27 mouse cellular contexts compared by ENCODE assay signal in the genomic region with DNA sequence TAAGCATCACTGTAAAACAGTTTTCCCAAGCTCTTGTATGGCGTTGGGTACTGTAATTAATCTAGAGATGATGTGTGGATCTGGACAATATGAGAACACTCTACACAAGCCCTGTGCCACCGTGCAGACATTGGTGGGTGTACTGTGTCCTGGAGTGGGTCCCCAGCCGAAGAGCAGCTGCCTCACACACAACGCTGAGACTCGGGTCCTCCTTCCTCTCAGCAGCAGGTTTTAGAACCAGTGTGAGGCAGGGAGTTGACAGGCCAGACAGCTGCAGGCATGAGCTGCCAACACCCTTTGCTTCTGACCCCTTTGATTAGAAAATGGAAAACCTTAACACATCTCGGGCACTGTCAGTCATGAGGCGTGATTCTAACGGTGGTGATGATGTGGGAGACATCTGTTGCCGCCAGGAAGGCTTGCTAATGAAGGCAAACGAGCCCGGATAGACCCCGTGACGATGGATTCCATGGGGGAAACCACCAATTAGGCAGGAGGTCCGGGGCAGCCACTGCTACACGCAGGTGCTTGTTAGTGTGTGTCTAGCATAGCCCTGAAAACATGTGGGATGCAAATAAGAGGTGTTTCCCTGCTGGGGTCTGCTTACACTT.
DNase-seq lines count a peak whose midpoint lies in the region; ATAC-seq lines count a peak whose summit lies in the region.
"Had no signal": no experiment of that assay in that cellular context is flagged by ENCODE, and none has a peak within 500 bp of the region (broad histone marks: within the 10 kb centered on the region; RNA-seq: fewer than 3 reads in every experiment).

No protein-coding gene starts in this region.

- no peaks in the 10 kb centered on the region for H3K9me3 ChIP-seq in midbrain, embryonic 12.5 days
- no peaks in the 10 kb centered on the region for H3K9me3 ChIP-seq in midbrain, embryonic 11.5 days (ENCODE audit: control insufficient read depth, low read length)
- no peaks in the 10 kb centered on the region for H3K9me3 ChIP-seq in forebrain, embryonic 14.5 days (replicated peaks; ENCODE audit: control insufficient read depth, low read length)
- H3K9me3 ChIP-seq in limb, embryonic 10.5 days (replicated peaks), result no peaks in the 10 kb centered on the region
- H3K9me3 ChIP-seq: embryonic facial prominence, embryonic 12.5 days; heart, embryonic 13.5 days; kidney, embryonic 15.5 days; lung, embryonic 15.5 days had no signal

- no peaks in the 10 kb centered on the region for H3K36me3 ChIP-seq in midbrain, embryonic 12.5 days
- no peaks in the 10 kb centered on the region for H3K36me3 ChIP-seq in midbrain, embryonic 11.5 days (ENCODE audit: control insufficient read depth, insufficient read depth, low read length)
- no peaks in the 10 kb centered on the region for H3K36me3 ChIP-seq in forebrain, embryonic 14.5 days (ENCODE audit: control insufficient read depth, insufficient read depth, low read length)
- no peaks in the 10 kb centered on the region for H3K36me3 ChIP-seq in limb, embryonic 10.5 days
- H3K36me3 ChIP-seq: embryonic facial prominence, embryonic 12.5 days; G1E; heart, embryonic 13.5 days; kidney, embryonic 15.5 days; liver, embryonic 15.5 days; lung, embryonic 15.5 days had no signal

- no peak overlapping the region for H3K4me2 ChIP-seq in midbrain, embryonic 12.5 days (replicated peaks)
- H3K4me2 ChIP-seq in midbrain, embryonic 11.5 days, result no peak overlapping the region
- H3K4me2 ChIP-seq in forebrain, embryonic 14.5 days (ENCODE audit: low read length), result no peak overlapping the region
- H3K4me2 ChIP-seq: embryonic facial prominence, embryonic 12.5 days; heart, embryonic 13.5 days; kidney, embryonic 15.5 days; liver, embryonic 15.5 days; lung, embryonic 15.5 days had no signal

- H3K9ac ChIP-seq in midbrain, embryonic 12.5 days (replicated peaks), result no peak overlapping the region
- no peak overlapping the region for H3K9ac ChIP-seq in midbrain, embryonic 11.5 days (ENCODE audit: low read length)
- no peak overlapping the region for H3K9ac ChIP-seq in forebrain, embryonic 14.5 days (ENCODE audit: low read length)
- H3K9ac ChIP-seq: embryonic facial prominence, embryonic 12.5 days; heart, embryonic 13.5 days; kidney, embryonic 15.5 days; liver, embryonic 15.5 days; lung, embryonic 15.5 days had no signal

- H3K27me3 ChIP-seq in midbrain, embryonic 12.5 days, result no peaks in the 10 kb centered on the region
- no peaks in the 10 kb centered on the region for H3K27me3 ChIP-seq in midbrain, embryonic 11.5 days (ENCODE audit: control insufficient read depth, insufficient read depth, low read length)
- H3K27me3 ChIP-seq in forebrain, embryonic 14.5 days (replicated peaks; ENCODE audit: control insufficient read depth, insufficient read depth, low read length), result no peaks in the 10 kb centered on the region
- no peaks in the 10 kb centered on the region for H3K27me3 ChIP-seq in limb, embryonic 10.5 days (ENCODE audit: low read depth, poor library complexity, severe bottlenecking)
- H3K27me3 ChIP-seq: embryonic facial prominence, embryonic 12.5 days; heart, embryonic 13.5 days; kidney, embryonic 15.5 days; liver, embryonic 15.5 days; lung, embryonic 15.5 days had no signal

- H3K4me3 ChIP-seq in midbrain, embryonic 12.5 days, result no peak overlapping the region
- no peak overlapping the region for H3K4me3 ChIP-seq in midbrain, embryonic 11.5 days (ENCODE audit: low read depth, low read length)
- H3K4me3 ChIP-seq in forebrain, embryonic 14.5 days (ENCODE audit: low read depth, low read length), result no peak overlapping the region
- H3K4me3 ChIP-seq in limb, embryonic 10.5 days, result no peak overlapping the region
- H3K4me3 ChIP-seq: embryonic facial prominence, embryonic 12.5 days; erythroblast, embryonic 14.5 days; heart, embryonic 13.5 days; kidney, embryonic 15.5 days; left cerebral cortex, adult 2 months; liver, embryonic 15.5 days; lung, embryonic 15.5 days had no signal

- intact Hi-C loops in left cerebral cortex, postnatal 36 days (cut with DNase I), result no loop called here

- ATAC-seq in midbrain, embryonic 12.5 days (ENCODE audit: low FRiP score, low read depth), result 0 out of 2 replicates have a peak, but pooled peaks have one; percentile 41
- ATAC-seq in midbrain, embryonic 11.5 days (ENCODE audit: low FRiP score), result no peak
- ATAC-seq in forebrain, embryonic 14.5 days, result peak; percentile 86
- ATAC-seq: intestine, postnatal 0 days had no signal

- WGBS in midbrain, embryonic 12.5 days, result 76% methylated on average over 15 of the region's 15 CpGs
- WGBS in midbrain, embryonic 11.5 days, result 82% methylated on average over 15 of the region's 15 CpGs
- WGBS in forebrain, embryonic 14.5 days, result 41% methylated on average over 15 of the region's 15 CpGs
- WGBS in limb, embryonic 10.5 days, result 52% methylated on average over 15 of the region's 15 CpGs

- H3K27ac ChIP-seq in midbrain, embryonic 12.5 days (replicated peaks), result no peak overlapping the region
- H3K27ac ChIP-seq in midbrain, embryonic 11.5 days (ENCODE audit: low read depth, low read length), result no peak overlapping the region
- 0 out of 2 replicates have a peak overlapping the region, but pooled peaks have one; percentile 36 for H3K27ac ChIP-seq in forebrain, embryonic 14.5 days (ENCODE audit: low read depth, low read length)
- H3K27ac ChIP-seq in limb, embryonic 10.5 days, result no peak overlapping the region
- H3K27ac ChIP-seq: embryonic facial prominence, embryonic 12.5 days; heart, embryonic 13.5 days; kidney, embryonic 15.5 days; left cerebral cortex, adult 2 months; liver, embryonic 15.5 days; lung, embryonic 15.5 days; stomach, postnatal 0 days had no signal

- no peak for DNase-seq in midbrain, embryonic 11.5 days (ENCODE audit: low spot score, missing footprints)
- DNase-seq in forebrain, embryonic 14.5 days (ENCODE audit: low spot score), result peak; percentile 56
- peak; percentile 36 for DNase-seq in limb, embryonic 10.5 days (ENCODE audit: low spot score)
- no peak for DNase-seq in left cerebral cortex, postnatal 36 days (ENCODE audit: low spot score in 2 of 2)
- no peak for DNase-seq in layer of hippocampus, adult 8-10 months (ENCODE audit: low spot score in 2 of 2)
- DNase-seq in spleen, adult 12 weeks (ENCODE audit: low spot score), result no peak
- DNase-seq: adrenal gland, adult 2 months; B cell, adult 2 months; cerebellum, adult 11-12 months; cerebellum, postnatal 14 days; heart, adult 18-20 months; heart, postnatal 14 days; kidney, postnatal 4 days; left cerebral cortex, postnatal 4 days; liver; lung, postnatal 36 days had no signal

- H3K4me1 ChIP-seq in midbrain, embryonic 12.5 days, result no peaks in the 10 kb centered on the region
- no peaks in the 10 kb centered on the region for H3K4me1 ChIP-seq in midbrain, embryonic 11.5 days (ENCODE audit: control insufficient read depth, insufficient read depth, low read length)
- H3K4me1 ChIP-seq in forebrain, embryonic 14.5 days (ENCODE audit: control insufficient read depth, insufficient read depth, low read length), result 0 out of 2 replicates have a peak, but pooled peaks cover 3% of the 10 kb centered on the region
- H3K4me1 ChIP-seq in limb, embryonic 10.5 days, result peaks cover 8% of the 10 kb centered on the region
- H3K4me1 ChIP-seq: embryonic facial prominence, embryonic 12.5 days; heart, embryonic 13.5 days; kidney, embryonic 15.5 days; liver, embryonic 15.5 days; lung, embryonic 15.5 days had no signal

Comparison
In these comparisons a context has a peak if more than half of its experiments do, and no peak if none do; other contexts are left out.
1. DNase-seq: peak in forebrain, embryonic 14.5 days (single experiment) and limb, embryonic 10.5 days (single experiment); none in midbrain, embryonic 11.5 days (single experiment), left cerebral cortex, postnatal 36 days (0 of 2), layer of hippocampus, adult 8-10 months (0 of 2) and spleen, adult 12 weeks (single experiment).